Mouse (Mus musculus): Measurements from ENCODE around the gene Dnajb6.

- no peak for TF ChIP-seq CTCF (IDR thresholded peaks at IDR 0.05; ENCODE audit: low read depth)
- TF ChIP-seq EP300 (IDR thresholded peaks at IDR 0.05; ENCODE audit: low read depth) = no peak
These were observed 38.1 kb downstream of the Dnajb6 start for GRCm38 (mm10) chr5:29773460-29774150.
